Mouse (Mus musculus) lung, postnatal 0 days (tissue): Measurements from ENCODE around the gene Gm39115.

Experiments used
- CTCF ChIP-seq: IDR thresholded peaks from 2 replicates; pipeline ENCODE4 v1.5.1; 2016; ENCODE audit warnings: antibody characterized with exemption, mild to moderate bottlenecking
- EP300 ChIP-seq: IDR thresholded peaks from 2 replicates; pipeline ENCODE4 v1.6.1; 2016; ENCODE audit warnings: antibody characterized with exemption, mild to moderate bottlenecking, control low read depth

DNA sequence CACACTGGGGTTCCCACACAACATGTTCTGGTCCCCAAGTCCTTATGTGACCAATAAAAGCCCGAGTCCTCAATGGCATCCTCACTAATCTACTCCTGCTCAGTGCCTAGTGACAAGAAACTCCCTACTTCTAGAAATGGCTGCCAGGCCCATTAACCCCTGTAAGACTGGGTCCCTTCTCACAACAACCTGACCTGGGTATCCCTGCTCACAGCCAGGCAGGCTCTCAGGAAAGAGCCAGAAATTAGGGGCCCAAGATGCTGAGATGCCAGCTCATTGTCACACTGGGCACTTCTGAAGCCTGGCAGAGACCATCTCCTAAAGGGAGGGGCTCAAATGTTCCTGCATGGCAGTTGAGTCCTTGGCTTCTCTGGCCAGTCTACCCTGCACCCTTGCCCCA lies 42.8 kb downstream of the Gm39115 start:
- TF ChIP-seq EP300 = no peak
- no peak for TF ChIP-seq CTCF
